Mouse (Mus musculus): ENCODE results near the gene Smim4. TPM values are rescaled to one million over a fixed set of nuclear protein-coding genes. Genes with fewer than 3 reads are reported as not detected.

Smim4 gene
- polyA plus RNA-seq, 1 experiment from 2014 or later: 51.3 TPM

DNA sequence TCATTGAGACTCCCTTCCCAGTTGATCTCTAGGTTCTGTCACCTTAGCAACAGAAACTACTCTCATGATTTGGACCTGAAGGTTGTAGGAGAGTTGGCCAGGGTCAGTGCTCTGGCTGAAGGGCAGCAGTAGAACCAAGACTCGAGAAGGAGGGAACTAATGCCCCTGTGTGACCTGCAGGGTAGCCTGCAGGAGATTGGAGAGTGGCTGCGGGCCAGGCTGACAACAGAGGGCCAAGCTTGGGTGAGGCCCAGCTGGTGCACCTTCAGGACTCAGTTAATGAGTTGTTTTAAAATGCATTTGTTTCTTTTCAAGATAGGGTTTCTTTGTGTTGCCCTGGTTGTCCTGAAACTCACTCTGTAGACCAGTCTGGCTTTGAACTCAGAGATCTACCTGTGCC lies 36.3 kb upstream of the Smim4 start:
- ATAC-seq (replicated peaks): no peak
- 53% methylated on average over 2 of the region's 2 CpGs for WGBS
- Histone ChIP-seq H3K9me3 (no peaks in the 10 kb centered on the region), H3K27ac (no peak overlapping the region), H3K4me3 (no peak overlapping the region), H3K9ac (no peak overlapping the region), H3K36me3 (replicated peaks) (0 out of 2 replicates have a peak, but pooled peaks cover 1% of the 10 kb centered on the region), H3K4me2 (no peak overlapping the region), H3K4me1 (no peaks in the 10 kb centered on the region), H3K27me3 (replicated peaks) (no peaks in the 10 kb centered on the region)

DNA sequence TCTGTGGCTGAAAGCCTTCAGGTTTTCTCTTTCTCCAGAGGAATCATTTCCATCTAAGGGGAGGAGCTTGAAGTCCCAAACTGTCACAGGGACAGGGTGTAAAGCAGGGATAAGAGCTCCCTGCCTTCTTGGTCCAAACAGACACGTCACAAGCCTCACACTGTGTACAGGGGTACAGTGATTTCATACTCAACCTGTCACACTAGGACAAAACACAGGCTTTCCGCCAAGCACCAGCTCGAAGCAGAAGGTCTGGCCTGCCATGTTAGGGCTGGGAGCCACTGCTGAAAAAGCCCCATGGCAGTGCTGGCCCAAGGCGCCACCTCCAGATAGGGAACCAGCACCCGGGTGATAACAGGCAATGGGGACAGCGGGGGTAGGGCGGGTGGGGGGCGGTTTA lies 35.3 kb upstream of the Smim4 start:
- Histone ChIP-seq H3K4me2 (no peak overlapping the region), H3K36me3 (replicated peaks) (no peaks in the 10 kb centered on the region), H3K9ac (no peak overlapping the region), H3K4me3 (no peak overlapping the region), H3K27me3 (replicated peaks) (no peaks in the 10 kb centered on the region), H3K4me1 (no peaks in the 10 kb centered on the region), H3K9me3 (no peaks in the 10 kb centered on the region), H3K27ac (no peak overlapping the region)
- 83% methylated on average over 8 of the region's 8 CpGs for WGBS
- no peak for ATAC-seq (replicated peaks)

DNA sequence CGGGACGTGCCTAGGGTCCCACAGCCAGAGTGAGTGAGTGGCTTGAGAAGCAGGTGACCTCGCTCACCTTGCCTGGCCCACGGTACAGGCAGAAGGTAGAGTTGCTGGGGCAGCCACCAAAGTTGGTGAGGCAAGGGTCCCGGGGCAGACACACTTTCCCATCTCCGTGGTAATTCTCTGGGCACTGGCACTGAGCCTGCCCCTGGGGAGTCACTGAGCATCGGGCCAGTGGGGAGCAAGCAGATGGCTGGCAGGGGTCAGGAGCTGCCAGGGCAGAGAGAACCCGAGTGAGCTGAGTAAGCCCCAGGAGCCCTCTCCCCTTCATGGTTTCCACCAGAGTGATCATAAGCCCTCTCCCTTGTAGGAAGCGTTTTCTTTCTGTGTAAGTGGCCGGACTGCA lies 32.9 kb upstream of the Smim4 start:
- no peaks in the 10 kb centered on the region for H3K27me3 ChIP-seq (replicated peaks)
- H3K36me3 ChIP-seq (replicated peaks): no peaks in the 10 kb centered on the region
- no peak overlapping the region for H3K9ac ChIP-seq
- no peaks in the 10 kb centered on the region for H3K4me1 ChIP-seq
- no peak overlapping the region for H3K27ac ChIP-seq
- no peaks in the 10 kb centered on the region for H3K9me3 ChIP-seq
- no peak overlapping the region for H3K4me3 ChIP-seq
- ATAC-seq (replicated peaks): no peak
- 60% methylated on average over 10 of the region's 10 CpGs for WGBS
- no peak overlapping the region for H3K4me2 ChIP-seq

DNA sequence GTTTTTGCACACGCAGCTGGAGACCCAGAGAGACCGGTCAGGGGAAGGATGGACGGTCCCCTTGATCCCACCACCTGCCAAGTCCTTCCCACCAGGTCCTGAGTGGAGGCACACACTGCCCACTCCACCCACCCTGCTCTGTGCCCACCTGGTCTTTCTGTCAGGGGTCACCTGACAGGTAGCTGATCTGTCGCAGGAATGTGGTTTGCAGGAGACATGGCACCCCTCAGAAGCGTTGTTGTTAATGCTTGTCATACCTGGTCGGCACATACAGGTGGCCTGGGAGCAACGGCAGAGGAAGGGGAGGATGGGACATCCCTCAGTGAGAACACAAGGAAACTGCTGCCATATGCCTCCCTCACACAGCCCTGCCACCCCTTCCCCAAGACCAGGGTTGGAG lies 32.4 kb upstream of the Smim4 start:
- Histone ChIP-seq H3K4me3 (no peak overlapping the region), H3K4me2 (no peak overlapping the region), H3K27ac (no peak overlapping the region), H3K9me3 (no peaks in the 10 kb centered on the region), H3K9ac (no peak overlapping the region), H3K4me1 (no peaks in the 10 kb centered on the region), H3K36me3 (replicated peaks) (no peaks in the 10 kb centered on the region), H3K27me3 (replicated peaks) (no peaks in the 10 kb centered on the region)
- WGBS: 90% methylated on average over 7 of the region's 7 CpGs
- no peak for ATAC-seq (replicated peaks)

DNA sequence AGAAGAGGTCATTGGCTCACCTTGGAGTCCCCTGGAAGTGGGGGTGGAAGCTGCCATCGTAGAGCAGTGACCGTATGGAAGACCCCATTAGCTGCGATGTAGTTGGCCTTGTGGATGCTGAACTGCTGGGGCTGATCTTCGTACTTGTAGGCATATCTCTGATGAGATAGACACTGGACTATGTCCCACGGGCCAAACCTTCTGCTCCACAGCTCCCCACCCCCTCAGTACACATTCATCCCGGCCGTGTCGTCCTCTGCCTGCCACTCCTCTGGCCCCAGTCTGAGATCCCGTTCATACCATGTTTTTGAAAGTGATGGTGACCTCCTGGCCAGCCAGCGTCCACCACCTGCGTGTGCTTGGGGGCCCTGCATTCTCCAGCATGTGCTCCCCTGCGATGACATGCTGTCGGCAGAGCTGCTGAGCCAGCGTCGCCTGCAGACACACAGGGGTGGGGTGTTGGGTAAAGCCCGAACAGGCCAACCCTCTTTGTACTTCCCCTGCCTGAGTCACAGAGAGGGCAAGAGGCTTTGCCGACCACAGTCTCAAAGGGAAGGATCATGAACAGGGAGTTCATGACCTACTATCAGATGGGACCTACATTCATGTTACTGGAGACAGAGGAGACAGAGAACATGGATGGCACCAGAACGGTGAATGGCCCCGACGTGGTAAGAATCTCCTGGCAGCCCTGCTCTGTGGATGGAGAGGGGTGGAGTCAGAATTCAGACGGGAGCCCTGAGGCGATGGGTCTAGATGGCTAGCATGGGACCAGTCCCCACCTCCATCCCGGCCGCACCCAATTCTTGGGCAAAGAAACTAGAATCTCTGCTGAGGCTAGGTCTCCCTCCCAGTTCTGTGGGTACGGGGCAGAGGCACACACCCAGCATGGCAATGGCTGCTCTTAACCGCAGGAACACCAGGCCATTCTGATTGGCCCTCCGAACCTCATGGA lies 31.7 kb upstream of the Smim4 start:
- H3K36me3 ChIP-seq (replicated peaks): no peaks in the 10 kb centered on the region
- H3K4me1 ChIP-seq: no peaks in the 10 kb centered on the region
- no peaks in the 10 kb centered on the region for H3K9me3 ChIP-seq
- no peak overlapping the region for H3K4me3 ChIP-seq
- H3K9ac ChIP-seq: no peak overlapping the region
- no peaks in the 10 kb centered on the region for H3K27me3 ChIP-seq (replicated peaks)
- ATAC-seq (replicated peaks): no peak
- H3K27ac ChIP-seq: no peak overlapping the region
- no peak overlapping the region for H3K4me2 ChIP-seq
- WGBS: 79% methylated on average over 27 of the region's 27 CpGs

DNA sequence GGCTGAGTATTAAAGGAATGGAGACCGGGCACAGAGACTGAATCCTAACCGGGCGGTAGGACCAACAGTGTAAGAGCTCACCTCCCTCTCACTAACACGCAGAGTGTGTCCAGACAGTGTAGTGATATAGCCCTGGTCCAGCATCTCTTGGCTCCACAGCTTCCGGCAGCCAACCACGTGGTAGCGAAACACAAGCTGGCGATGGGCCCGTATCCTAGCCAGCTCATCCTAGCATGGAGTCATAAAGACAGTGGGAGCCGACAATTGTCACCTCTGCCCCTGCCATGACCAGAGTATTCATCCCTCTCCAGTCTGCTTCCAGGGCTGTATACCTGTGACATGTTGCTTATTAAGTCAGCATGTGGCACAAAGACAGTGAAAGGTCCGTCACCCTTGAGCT lies 16.9 kb upstream of the Smim4 start:
- Histone ChIP-seq H3K9me3 (no peaks in the 10 kb centered on the region), H3K27me3 (replicated peaks) (no peaks in the 10 kb centered on the region), H3K4me1 (no peaks in the 10 kb centered on the region), H3K27ac (no peak overlapping the region), H3K36me3 (replicated peaks) (no peaks in the 10 kb centered on the region), H3K4me2 (no peak overlapping the region), H3K9ac (no peak overlapping the region), H3K4me3 (no peak overlapping the region)
- ATAC-seq (replicated peaks): no peak
- 92% methylated on average over 11 of the region's 11 CpGs for WGBS

DNA sequence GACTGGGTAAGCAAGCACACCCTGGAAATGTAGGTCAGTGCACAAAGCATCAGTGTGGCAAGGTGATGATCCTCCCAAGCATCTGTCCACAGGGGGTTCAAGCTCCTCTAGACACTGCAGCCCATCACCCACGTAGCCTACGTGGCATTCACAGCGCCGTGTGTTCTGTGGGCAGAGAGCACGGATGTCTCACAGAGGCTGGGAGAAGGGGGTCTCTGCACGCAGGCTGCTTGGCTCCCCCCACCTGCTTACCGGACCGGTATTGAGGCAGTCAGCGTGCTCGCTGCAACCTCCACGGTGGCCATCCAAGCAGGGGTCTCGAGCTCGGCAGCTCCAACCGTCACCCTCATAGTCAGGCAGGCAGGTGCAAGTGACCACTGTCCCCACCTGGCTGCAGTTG lies 12.3 kb upstream of the Smim4 start:
- H3K4me3 ChIP-seq: no peak overlapping the region
- H3K27me3 ChIP-seq (replicated peaks): no peaks in the 10 kb centered on the region
- 92% methylated on average over 14 of the region's 14 CpGs for WGBS
- no peaks in the 10 kb centered on the region for H3K4me1 ChIP-seq
- H3K9me3 ChIP-seq: no peaks in the 10 kb centered on the region
- no peak for ATAC-seq (replicated peaks)
- H3K36me3 ChIP-seq (replicated peaks): peaks cover 8% of the 10 kb centered on the region; the same call in 1 of the 2 replicates
- no peak overlapping the region for H3K27ac ChIP-seq
- H3K9ac ChIP-seq: no peak overlapping the region
- no peak overlapping the region for H3K4me2 ChIP-seq

DNA sequence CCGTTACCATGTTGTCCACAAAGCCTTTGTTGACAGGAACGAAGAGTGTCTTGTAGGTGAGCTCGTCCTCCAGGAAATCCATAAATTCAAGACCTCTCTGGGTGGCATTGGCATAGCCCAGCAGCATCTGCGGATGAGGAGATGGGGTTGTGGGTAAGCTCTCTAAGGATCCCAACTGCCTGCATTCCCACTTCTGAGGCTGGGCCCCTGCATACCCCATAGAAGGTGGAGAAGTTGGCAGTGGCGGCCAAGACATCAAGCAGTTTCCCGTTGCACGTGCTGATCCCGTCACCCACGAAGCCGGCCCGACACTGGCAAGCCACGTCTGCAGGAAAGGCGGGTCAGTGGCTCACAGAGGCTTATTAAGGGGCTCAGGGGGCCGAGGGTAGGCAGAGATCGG lies 11.4 kb upstream of the Smim4 start:
- Histone ChIP-seq H3K36me3 (replicated peaks) (peaks cover 8% of the 10 kb centered on the region; the same call in 1 of the 2 replicates), H3K4me2 (no peak overlapping the region), H3K9ac (no peak overlapping the region), H3K4me1 (no peaks in the 10 kb centered on the region), H3K9me3 (no peaks in the 10 kb centered on the region), H3K27me3 (replicated peaks) (no peaks in the 10 kb centered on the region), H3K27ac (no peak overlapping the region), H3K4me3 (no peak overlapping the region)
- no peak for ATAC-seq (replicated peaks)
- WGBS: 90% methylated on average over 15 of the region's 15 CpGs

DNA sequence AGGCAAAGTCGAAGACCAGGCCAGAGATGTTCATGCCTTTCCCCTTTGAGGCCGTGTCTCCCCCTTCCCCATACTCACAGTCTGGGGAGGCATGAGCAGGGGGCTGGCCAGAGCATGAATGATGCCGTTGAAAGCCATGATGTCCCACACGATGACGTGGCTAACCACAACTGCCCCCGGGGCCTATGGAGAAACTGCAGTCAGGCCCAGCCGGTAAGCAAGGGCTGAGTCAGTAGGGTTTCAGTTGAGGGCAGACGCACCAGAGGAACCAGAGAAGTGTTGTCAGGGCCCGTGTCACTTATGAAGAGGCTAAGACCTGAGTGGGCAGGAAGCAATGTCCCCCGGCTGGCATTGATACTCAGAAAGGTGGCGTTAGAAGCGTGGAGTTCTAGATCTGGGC lies 10.9 kb upstream of the Smim4 start:
- 93% methylated on average over 12 of the region's 12 CpGs for WGBS
- H3K36me3 ChIP-seq (replicated peaks): peaks cover 8% of the 10 kb centered on the region; the same call in 1 of the 2 replicates
- H3K4me3 ChIP-seq: no peak overlapping the region
- no peak overlapping the region for H3K4me2 ChIP-seq
- H3K9me3 ChIP-seq: no peaks in the 10 kb centered on the region
- no peaks in the 10 kb centered on the region for H3K4me1 ChIP-seq
- ATAC-seq (replicated peaks): no peak
- no peak overlapping the region for H3K9ac ChIP-seq
- no peak overlapping the region for H3K27ac ChIP-seq
- no peaks in the 10 kb centered on the region for H3K27me3 ChIP-seq (replicated peaks)

DNA sequence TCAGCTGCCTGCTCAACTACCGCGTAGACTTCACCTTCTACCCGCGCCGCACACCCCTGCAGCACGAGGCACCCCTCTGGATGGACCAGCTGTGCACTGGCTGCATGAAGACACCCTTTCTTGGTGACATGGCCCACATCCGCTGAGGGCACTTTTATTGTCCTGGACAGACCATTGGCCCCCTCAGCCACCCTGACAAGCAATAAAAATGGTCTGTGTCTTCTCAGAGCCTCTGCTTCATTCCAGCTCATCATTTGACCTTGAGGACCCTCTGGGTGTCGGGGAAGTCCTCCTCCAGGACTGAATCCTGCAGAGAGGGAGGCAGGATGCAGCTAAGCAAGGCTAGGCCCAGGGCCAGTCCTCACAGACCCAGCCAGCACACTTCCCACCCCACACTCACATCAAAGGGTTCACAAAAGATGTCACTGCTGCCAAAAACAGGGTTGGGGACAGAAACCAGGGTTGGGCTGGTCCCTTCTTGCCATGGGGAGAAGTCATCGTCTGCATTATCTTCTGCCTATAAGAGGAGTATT lies 10.2 kb upstream of the Smim4 start:
- no peak overlapping the region for H3K4me2 ChIP-seq
- H3K4me3 ChIP-seq: no peak overlapping the region
- peaks cover 8% of the 10 kb centered on the region; the same call in 1 of the 2 replicates for H3K36me3 ChIP-seq (replicated peaks)
- no peaks in the 10 kb centered on the region for H3K9me3 ChIP-seq
- H3K27ac ChIP-seq: no peak overlapping the region
- no peak overlapping the region for H3K9ac ChIP-seq
- no peak for ATAC-seq (replicated peaks)
- H3K4me1 ChIP-seq: peaks cover 6% of the 10 kb centered on the region; the same call in 1 of the 2 replicates
- no peaks in the 10 kb centered on the region for H3K27me3 ChIP-seq (replicated peaks)
- 91% methylated on average over 9 of the region's 9 CpGs for WGBS

DNA sequence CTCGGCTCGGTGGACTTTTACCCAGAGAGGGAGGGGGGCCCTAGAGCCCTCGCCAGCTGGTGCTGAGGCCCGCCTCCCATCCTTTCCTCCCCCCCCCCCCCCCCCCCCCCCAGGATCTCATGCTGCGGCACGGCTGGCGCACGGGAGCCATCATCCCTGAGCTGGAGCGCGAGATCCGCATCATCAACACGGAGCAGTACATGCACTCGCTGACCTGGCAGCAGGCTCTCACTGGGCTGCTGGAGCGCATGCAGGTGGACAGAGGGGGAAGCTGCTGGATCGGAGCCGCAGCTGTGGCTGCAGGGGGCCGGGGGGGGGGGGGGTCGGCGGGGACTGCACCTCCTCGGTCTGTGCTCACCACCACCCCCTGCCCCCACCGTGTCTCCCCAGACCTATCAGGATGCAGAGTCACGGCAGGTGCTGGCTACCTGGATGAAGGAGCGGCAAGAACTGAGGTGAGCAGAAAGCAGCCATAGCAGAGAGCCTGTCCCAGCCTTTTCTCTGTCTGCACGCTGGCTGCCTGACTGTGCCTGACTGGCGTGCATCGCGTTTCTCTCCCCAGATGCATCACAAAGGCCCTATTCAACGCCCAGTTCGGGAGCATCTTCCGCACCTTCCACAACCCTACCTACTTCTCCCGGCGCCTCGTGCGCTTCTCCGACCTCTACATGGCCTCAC lies 9.6 kb upstream of the Smim4 start:
- H3K27ac ChIP-seq: no peak overlapping the region
- H3K4me1 ChIP-seq: peaks cover 12% of the 10 kb centered on the region
- H3K4me2 ChIP-seq: no peak overlapping the region
- H3K27me3 ChIP-seq (replicated peaks): no peaks in the 10 kb centered on the region
- H3K36me3 ChIP-seq (replicated peaks): peaks cover 8% of the 10 kb centered on the region; the same call in 1 of the 2 replicates
- no peak overlapping the region for H3K9ac ChIP-seq
- no peak overlapping the region for H3K4me3 ChIP-seq
- ATAC-seq (replicated peaks): no peak
- WGBS: 87% methylated on average over 30 of the region's 35 CpGs
- no peaks in the 10 kb centered on the region for H3K9me3 ChIP-seq

DNA sequence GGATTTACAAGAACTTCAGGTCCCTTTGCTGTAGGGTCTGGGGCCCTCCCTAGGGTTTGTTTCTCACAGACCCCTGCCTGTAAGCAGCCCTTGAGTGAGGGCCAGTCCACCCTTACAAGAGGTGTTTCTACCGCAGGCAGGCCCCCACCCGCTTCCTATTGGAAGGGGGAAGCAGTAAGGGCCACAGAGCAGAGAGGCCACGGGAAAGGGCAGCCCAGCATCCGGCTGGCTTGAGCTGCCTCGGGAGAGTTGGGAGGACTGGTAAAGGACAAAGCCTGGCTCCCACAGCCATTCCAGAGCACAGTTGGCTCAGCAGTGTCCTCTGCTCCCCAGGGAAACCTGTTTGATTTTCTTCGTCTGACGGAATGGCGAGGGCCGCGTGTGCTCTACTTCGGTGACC lies 9.0 kb upstream of the Smim4 start:
- Histone ChIP-seq H3K4me1 (peaks cover 18% of the 10 kb centered on the region), H3K4me2 (no peak overlapping the region), H3K4me3 (no peak overlapping the region), H3K27ac (no peak overlapping the region), H3K36me3 (replicated peaks) (peaks cover 8% of the 10 kb centered on the region; the same call in 1 of the 2 replicates), H3K27me3 (replicated peaks) (no peaks in the 10 kb centered on the region), H3K9me3 (no peaks in the 10 kb centered on the region), H3K9ac (no peak overlapping the region)
- WGBS: 79% methylated on average over 11 of the region's 11 CpGs
- no peak for ATAC-seq (replicated peaks)

Measured in midbrain, embryonic 15.5 days (tissue).